Comparison of ENCODE assay signal across 27 mouse cellular contexts in the genomic region with DNA sequence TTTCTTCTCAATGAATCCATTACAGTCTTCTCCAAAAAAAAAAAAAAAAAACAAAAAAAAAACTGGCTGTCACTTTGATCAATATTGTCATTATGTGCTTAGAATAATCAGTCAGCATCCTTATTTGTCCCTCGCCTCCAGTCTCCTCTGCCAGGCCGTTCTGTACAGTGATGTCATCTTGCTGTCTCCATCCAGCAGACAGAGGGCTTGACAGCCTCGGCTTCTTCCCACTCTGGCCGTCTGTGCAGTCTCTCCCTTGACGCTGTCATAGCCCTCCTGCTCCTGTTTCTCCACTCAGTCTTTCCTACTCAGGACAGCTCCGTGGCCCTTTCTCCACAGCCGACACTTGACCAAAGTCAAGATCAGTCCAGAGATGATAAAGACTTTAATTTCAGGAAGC.
"Had no signal": no experiment of that assay in that cellular context is flagged by ENCODE, and none has a peak within 500 bp of the region (broad histone marks: within the 10 kb centered on the region; RNA-seq: fewer than 3 reads in every experiment).

No protein-coding gene starts in this region.

- H3K4me2 ChIP-seq: heart, embryonic 12.5 days; hindbrain, embryonic 12.5 days; hindbrain, embryonic 14.5 days; intestine, embryonic 15.5 days; kidney, embryonic 15.5 days; limb, embryonic 13.5 days; limb, embryonic 15.5 days; liver, embryonic 12.5 days had no signal

- H3K27me3 ChIP-seq: heart, embryonic 12.5 days; hindbrain, embryonic 12.5 days; intestine, embryonic 15.5 days; kidney, embryonic 15.5 days; limb, embryonic 13.5 days; limb, embryonic 15.5 days had no signal

- ATAC-seq: inflammation-experienced regulatory T-cells, adult 6 months; intestine, embryonic 15.5 days; intestine, postnatal 0 days; liver, embryonic 12.5 days had no signal

- DNase-seq: gastrocnemius, adult 2 months; gastrocnemius, postnatal 10 days; gastrocnemius, postnatal 25 days; heart, adult 18-20 months; heart, postnatal 10 days; heart, postnatal 4 days; kidney, adult 2 months; kidney, adult 9 months; kidney, postnatal 14 days; kidney, postnatal 36 days; layer of hippocampus, adult 9-11 months; layer of hippocampus, postnatal 36 days; left cerebral cortex, postnatal 4 days had no signal

- H3K9ac ChIP-seq: heart, embryonic 12.5 days; hindbrain, embryonic 12.5 days; hindbrain, embryonic 14.5 days; intestine, embryonic 15.5 days; kidney, embryonic 15.5 days; limb, embryonic 13.5 days; limb, embryonic 15.5 days; liver, embryonic 12.5 days; liver, embryonic 14.5 days had no signal

- H3K36me3 ChIP-seq: heart, embryonic 10.5 days; heart, embryonic 12.5 days; hindbrain, embryonic 10.5 days; hindbrain, embryonic 12.5 days; intestine, embryonic 15.5 days; kidney, embryonic 15.5 days; limb, embryonic 13.5 days; limb, embryonic 15.5 days; liver, embryonic 12.5 days had no signal

- H3K4me3 ChIP-seq: gastrocnemius, adult 2 months; heart, embryonic 10.5 days; heart, embryonic 12.5 days; hindbrain, embryonic 10.5 days; hindbrain, embryonic 12.5 days; intestine, embryonic 15.5 days; kidney, embryonic 15.5 days; limb, embryonic 13.5 days; limb, embryonic 15.5 days; liver, embryonic 12.5 days had no signal

- H3K9me3 ChIP-seq: heart, embryonic 10.5 days; heart, embryonic 12.5 days; hindbrain, embryonic 10.5 days; hindbrain, embryonic 12.5 days; intestine, embryonic 15.5 days; kidney, embryonic 15.5 days; limb, embryonic 13.5 days; limb, embryonic 15.5 days; liver, embryonic 12.5 days had no signal

- H3K27ac ChIP-seq: gastrocnemius, adult 2 months; heart, embryonic 10.5 days; hindbrain, embryonic 10.5 days; hindbrain, embryonic 12.5 days; hindbrain, embryonic 14.5 days; intestine, embryonic 15.5 days; kidney, embryonic 15.5 days; kidney, postnatal 0 days; limb, embryonic 13.5 days; limb, embryonic 15.5 days; liver, embryonic 12.5 days; liver, embryonic 14.5 days had no signal
